Mouse (Mus musculus) small intestine, adult 2 months (tissue): ENCODE measurements around the gene Tbc1d14. TPM values are rescaled to one million over a fixed set of nuclear protein-coding genes. Genes with fewer than 3 reads are reported as not detected.

ENCODE experiments used
- H3K27ac ChIP-seq: fragments of 200-500 bp; 2 replicates; pipeline ENCODE4 v1.5.1; 2012; ENCODE audit warnings: low read depth, low read length, control low read depth, inconsistent platforms; ENCODE audit not compliant: insufficient read depth
- H3K27me3 ChIP-seq: fragments of 200-500 bp; 2 replicates; pipeline ENCODE4 v1.6.1; 2012; ENCODE audit warnings: mild to moderate bottlenecking, moderate library complexity, low read length, inconsistent platforms; ENCODE audit not compliant: control insufficient read depth, insufficient read depth
- H3K36me3 ChIP-seq: fragments of 200-500 bp; 2 replicates; pipeline ENCODE4 v1.6.1; 2012; ENCODE audit warnings: mild to moderate bottlenecking, low read length, control low read depth, inconsistent platforms; ENCODE audit not compliant: control insufficient read depth, insufficient read depth
- H3K4me1 ChIP-seq: fragments of 200-500 bp; 2 replicates; pipeline ENCODE4 v1.6.1; 2012; ENCODE audit warnings: low read length, inconsistent platforms, mixed read lengths; ENCODE audit not compliant: control insufficient read depth, insufficient read depth, insufficient read length
- H3K4me3 ChIP-seq: fragments of 200-500 bp; 2 replicates; pipeline ENCODE4 v1.5.1; 2012; ENCODE audit warnings: low read depth, mild to moderate bottlenecking, control low read depth, inconsistent platforms, low read length, moderate library complexity
- CTCF ChIP-seq: fragments of 200-500 bp; IDR thresholded peaks from 2 replicates; pipeline ENCODE4 v1.5.1; 2012; ENCODE audit warnings: low read depth, mild to moderate bottlenecking, control low read depth, inconsistent platforms, low read length, moderate library complexity, mixed read lengths; ENCODE audit not compliant: insufficient replicate concordance, insufficient read length; ENCODE audit errors: extremely low read depth
- POLR2A ChIP-seq: fragments of 200-500 bp; IDR thresholded peaks from 2 replicates; pipeline ENCODE4 v1.6.1; 2012; ENCODE audit warnings: low read depth, mild to moderate bottlenecking, control low read depth, inconsistent platforms, low read length, moderate library complexity
- WGBS: fragments of 180-500 bp; shearing (Covaris S2); methylation state at CpG from one replicate; pipeline ENCODE4 v1.1.7; 2018; 5-methylcytosine and 5-hydroxymethylcytosine counted together
- polyA plus RNA-seq: library from polyadenylated mRNA; depleted of rRNA; stranded (reverse); fragments of >200 nt; gene quantifications from 2 replicates; pipeline ENCODE4 v1.2.3, GENCODE M21; 2012

Tbc1d14 gene
- polyA plus RNA-seq, 1 experiment: 21.7 TPM

DNA sequence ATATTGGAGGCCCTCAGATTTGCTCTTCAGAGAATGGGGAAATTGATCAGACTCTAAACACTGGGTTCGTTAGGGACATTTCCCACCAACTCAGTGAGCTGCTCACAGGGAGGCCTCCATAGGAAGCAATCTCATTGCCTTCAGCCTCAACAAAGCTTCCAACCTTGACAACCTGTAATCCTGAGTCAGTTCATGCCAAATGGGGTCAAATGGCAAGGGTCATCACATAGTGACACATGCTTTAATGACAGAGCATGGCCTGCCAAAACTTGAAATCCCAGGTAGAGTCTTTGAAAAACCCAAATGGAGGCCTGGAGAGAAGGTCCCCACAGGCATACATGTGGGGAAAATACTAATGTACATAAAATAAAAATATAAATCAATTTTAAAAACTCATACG lies 66.2 kb downstream of the Tbc1d14 start:
- 89% methylated on average over 2 of the region's 2 CpGs for WGBS
- no peaks in the 10 kb centered on the region for H3K27me3 ChIP-seq
- no peak overlapping the region for H3K27ac ChIP-seq
- peaks cover 13% of the 10 kb centered on the region; the same call in 1 of the 2 replicates for H3K36me3 ChIP-seq
- TF ChIP-seq CTCF (no peak), POLR2A (no peak)
- H3K4me1 ChIP-seq: peaks cover 4% of the 10 kb centered on the region; the same call in 1 of the 2 replicates
- no peak overlapping the region for H3K4me3 ChIP-seq

DNA sequence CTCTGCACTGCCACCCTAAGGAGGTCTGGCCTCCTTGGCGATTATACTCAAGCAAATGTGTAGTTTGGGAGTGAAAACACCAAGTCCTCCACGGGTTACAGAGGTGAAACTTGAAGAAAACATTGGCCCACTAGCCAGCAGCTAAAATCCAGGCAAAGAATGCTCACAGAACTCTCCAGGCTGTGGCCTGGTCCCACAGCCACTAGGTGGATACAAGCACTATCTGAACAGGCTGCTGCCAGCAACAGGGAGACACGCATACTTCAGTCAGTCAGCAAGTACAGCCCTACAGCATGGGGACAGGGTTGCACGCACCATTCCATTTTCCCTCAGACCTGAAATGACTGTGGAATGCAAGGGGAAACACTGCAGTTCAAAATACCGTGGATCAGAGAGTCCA lies 66.8 kb downstream of the Tbc1d14 start:
- peaks cover 14% of the 10 kb centered on the region; the same call in 1 of the 2 replicates for H3K36me3 ChIP-seq
- 79% methylated on average over 5 of the region's 5 CpGs for WGBS
- TF ChIP-seq CTCF: peak; percentile 25; the same call in 1 of the 2 replicates
- no peak for TF ChIP-seq POLR2A
- no peaks in the 10 kb centered on the region for H3K27me3 ChIP-seq
- peaks cover 4% of the 10 kb centered on the region; the same call in 1 of the 2 replicates for H3K4me1 ChIP-seq
- H3K4me3 ChIP-seq: no peak overlapping the region
- H3K27ac ChIP-seq: no peak overlapping the region

DNA sequence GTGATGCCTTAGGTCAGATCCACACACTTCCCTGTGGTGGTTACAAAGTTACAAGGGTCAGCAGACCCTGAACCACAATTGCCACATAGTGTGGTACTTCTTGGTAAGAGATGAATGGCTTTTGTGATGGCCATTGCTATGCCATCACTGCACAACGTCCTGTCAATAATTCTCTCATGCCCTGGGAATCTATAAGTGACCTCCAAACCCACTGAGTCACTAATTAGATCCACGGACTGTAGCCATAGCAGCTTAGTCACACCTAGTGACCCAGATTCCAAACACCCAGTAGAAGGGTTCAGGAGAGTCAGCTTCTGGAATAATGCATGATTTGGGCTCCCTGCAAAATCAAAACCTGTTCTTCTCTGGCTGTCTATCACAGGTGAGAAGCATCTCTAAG lies 67.9 kb downstream of the Tbc1d14 start:
- no peaks in the 10 kb centered on the region for H3K27me3 ChIP-seq
- no peak overlapping the region for H3K4me3 ChIP-seq
- WGBS: 48% methylated on average over 2 of the region's 2 CpGs
- peaks cover 20% of the 10 kb centered on the region for H3K36me3 ChIP-seq
- H3K27ac ChIP-seq: no peak overlapping the region
- TF ChIP-seq POLR2A (no peak), CTCF (no peak)
- H3K4me1 ChIP-seq: peaks cover 4% of the 10 kb centered on the region; the same call in 1 of the 2 replicates

DNA sequence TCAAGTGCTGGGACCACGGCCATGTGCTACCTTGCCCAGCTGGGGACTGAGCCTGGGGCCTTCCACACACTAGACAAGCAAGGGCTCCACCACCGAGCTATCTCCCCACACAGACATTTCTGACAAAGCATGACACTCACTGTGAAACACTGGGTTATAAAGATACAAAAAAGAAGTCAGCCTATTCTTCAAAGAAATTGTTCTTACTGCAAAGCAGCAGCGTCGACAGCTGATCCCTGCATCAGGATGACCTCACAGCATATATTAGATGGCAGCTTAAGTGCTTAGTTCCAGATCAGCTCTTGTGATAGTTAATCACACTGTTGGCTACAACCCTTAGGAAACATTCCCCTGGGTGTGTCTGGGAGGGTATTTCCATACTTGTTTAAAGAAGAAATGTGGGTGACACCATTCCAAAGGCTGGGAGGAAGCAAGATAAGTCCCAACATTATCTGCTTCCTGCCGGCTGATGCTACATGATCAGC lies 69.8 kb downstream of the Tbc1d14 start:
- Histone ChIP-seq H3K4me3 (no peak overlapping the region), H3K27ac (no peak overlapping the region), H3K36me3 (peaks cover 38% of the 10 kb centered on the region), H3K27me3 (no peaks in the 10 kb centered on the region), H3K4me1 (no peaks in the 10 kb centered on the region; the same call in 1 of the 2 replicates)
- WGBS: 79% methylated on average over 5 of the region's 5 CpGs
- TF ChIP-seq POLR2A (no peak), CTCF (no peak)

DNA sequence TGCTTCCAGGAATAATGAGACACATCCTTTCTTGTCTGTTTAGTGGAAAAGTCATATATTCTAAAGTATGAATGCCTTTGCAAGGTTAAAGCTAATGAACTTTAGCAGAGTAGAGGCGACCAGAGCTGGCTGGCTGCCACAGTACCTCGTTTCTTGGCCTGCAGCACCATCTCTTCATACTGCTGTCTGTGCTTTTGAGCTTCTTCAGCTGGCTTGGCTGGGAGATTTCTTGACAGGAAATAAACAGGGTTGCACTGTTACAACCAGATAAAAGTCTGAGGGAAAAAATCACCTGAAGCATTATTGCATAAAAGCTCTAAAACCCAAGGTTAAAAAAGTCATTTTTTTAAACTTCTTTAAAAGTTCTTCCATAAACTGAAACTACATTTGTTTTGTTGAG lies 70.3 kb downstream of the Tbc1d14 start:
- TF ChIP-seq CTCF: no peak
- no peak for TF ChIP-seq POLR2A
- WGBS: 44% methylated on average over 2 of the region's 2 CpGs
- H3K36me3 ChIP-seq: peaks cover 41% of the 10 kb centered on the region
- H3K4me1 ChIP-seq: no peaks in the 10 kb centered on the region; the same call in 1 of the 2 replicates
- no peak overlapping the region for H3K4me3 ChIP-seq
- H3K27me3 ChIP-seq: no peaks in the 10 kb centered on the region
- H3K27ac ChIP-seq: no peak overlapping the region

DNA sequence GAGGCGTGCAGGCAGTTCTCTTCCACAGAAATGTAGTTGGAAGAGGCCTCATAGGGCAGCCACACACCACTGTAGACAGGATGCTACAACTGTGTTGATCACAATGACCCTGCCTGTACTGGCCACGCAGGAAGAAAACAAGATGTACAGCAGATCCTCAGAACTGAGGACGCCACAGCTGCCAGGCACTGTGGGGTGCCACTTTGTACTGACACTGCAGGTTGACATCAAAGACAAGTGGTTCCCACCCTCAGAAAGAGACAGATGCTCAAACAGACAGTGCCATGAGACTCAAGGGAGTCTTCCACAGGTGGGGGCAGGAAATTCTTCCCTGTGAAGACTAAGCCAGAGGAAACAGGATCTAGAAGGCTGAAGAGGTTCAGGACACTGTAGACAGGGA lies 73.3 kb downstream of the Tbc1d14 start:
- no peak overlapping the region for H3K4me3 ChIP-seq
- 90% methylated on average over 3 of the region's 3 CpGs for WGBS
- no peak overlapping the region for H3K27ac ChIP-seq
- TF ChIP-seq POLR2A (no peak), CTCF (no peak)
- no peaks in the 10 kb centered on the region for H3K4me1 ChIP-seq
- H3K27me3 ChIP-seq: no peaks in the 10 kb centered on the region
- peaks cover 46% of the 10 kb centered on the region for H3K36me3 ChIP-seq

DNA sequence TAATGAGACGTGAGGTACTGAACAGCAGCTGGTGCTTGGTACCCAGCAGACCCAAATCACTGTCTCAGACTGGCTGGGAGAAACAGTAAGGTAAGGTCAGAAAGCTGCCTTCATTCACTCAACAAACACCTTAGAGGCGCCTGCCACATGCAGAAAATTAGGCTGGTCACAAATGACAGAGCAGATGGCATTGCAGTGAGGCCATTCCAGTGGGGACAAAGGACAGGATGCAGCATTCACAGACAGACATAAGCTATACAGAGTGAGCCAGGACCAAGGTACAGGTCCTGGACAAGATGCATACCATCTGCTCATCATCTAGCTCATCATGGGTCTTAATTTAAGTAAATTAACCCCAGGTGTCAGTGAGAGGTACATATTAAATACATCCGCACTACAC lies 75.5 kb downstream of the Tbc1d14 start:
- TF ChIP-seq CTCF (no peak), POLR2A (no peak)
- no peaks in the 10 kb centered on the region for H3K4me1 ChIP-seq
- no peak overlapping the region for H3K4me3 ChIP-seq
- H3K27me3 ChIP-seq: no peaks in the 10 kb centered on the region
- no peak overlapping the region for H3K27ac ChIP-seq
- peaks cover 52% of the 10 kb centered on the region for H3K36me3 ChIP-seq
- 91% methylated on average over 3 of the region's 3 CpGs for WGBS

DNA sequence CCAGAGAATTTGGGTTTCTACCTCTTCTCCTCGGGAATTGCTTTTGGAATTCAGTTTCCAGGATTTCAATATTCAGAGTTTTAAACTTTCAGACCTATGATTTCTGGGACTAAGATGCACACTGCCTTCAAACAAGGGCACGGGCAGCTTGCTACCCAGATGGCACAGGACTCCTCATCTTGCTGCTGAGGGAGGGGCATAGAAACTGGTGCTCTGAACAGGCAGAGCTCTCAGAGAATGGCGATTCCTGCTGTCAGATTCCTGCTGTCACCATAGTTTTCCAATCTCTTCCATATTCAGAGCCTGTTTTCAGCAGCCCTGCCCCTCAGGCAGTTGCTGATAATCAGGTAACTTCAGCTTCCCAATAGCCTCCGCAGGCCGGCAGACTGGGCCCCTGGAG lies 77.5 kb downstream of the Tbc1d14 start:
- 86% methylated on average over 5 of the region's 5 CpGs for WGBS
- no peak overlapping the region for H3K4me3 ChIP-seq
- no peak overlapping the region for H3K27ac ChIP-seq
- no peaks in the 10 kb centered on the region for H3K27me3 ChIP-seq
- TF ChIP-seq CTCF (no peak), POLR2A (no peak)
- no peaks in the 10 kb centered on the region for H3K4me1 ChIP-seq
- peaks cover 60% of the 10 kb centered on the region for H3K36me3 ChIP-seq
